ENCODE assay signal across 22 mouse cellular contexts in genomic region chr13:40880557-40880956, GRCm38 (mm10).
"Had no signal": no experiment of that assay in that cellular context is flagged by ENCODE, and none has a peak within 500 bp of the region (broad histone marks: within the 10 kb centered on the region; RNA-seq: fewer than 3 reads in every experiment).

No protein-coding gene starts in this region.

- H3K27ac ChIP-seq: hindbrain, embryonic 10.5 days; hindbrain, embryonic 12.5 days; hindbrain, embryonic 14.5 days; intestine, embryonic 15.5 days; layer of hippocampus, adult 2 months; left cerebral cortex, adult 2 months; limb, embryonic 10.5 days; limb, embryonic 12.5 days; liver, embryonic 13.5 days; liver, embryonic 15.5 days had no signal

- H3K36me3 ChIP-seq: heart, embryonic 12.5 days; hindbrain, embryonic 10.5 days; hindbrain, embryonic 12.5 days; intestine, embryonic 15.5 days; limb, embryonic 10.5 days; limb, embryonic 12.5 days; liver, embryonic 13.5 days; liver, embryonic 15.5 days had no signal

- H3K9me3 ChIP-seq: heart, embryonic 12.5 days; hindbrain, embryonic 10.5 days; hindbrain, embryonic 12.5 days; intestine, embryonic 15.5 days; limb, embryonic 10.5 days; limb, embryonic 12.5 days; liver, embryonic 13.5 days; liver, embryonic 15.5 days had no signal

- H3K27me3 ChIP-seq: heart, embryonic 12.5 days; hindbrain, embryonic 12.5 days; intestine, embryonic 15.5 days; limb, embryonic 12.5 days; liver, embryonic 13.5 days; liver, embryonic 15.5 days had no signal

- H3K4me3 ChIP-seq: heart, embryonic 12.5 days; hindbrain, embryonic 10.5 days; hindbrain, embryonic 12.5 days; intestine, embryonic 15.5 days; layer of hippocampus, adult 2 months; left cerebral cortex, adult 2 months; limb, embryonic 10.5 days; limb, embryonic 12.5 days; liver, embryonic 13.5 days; liver, embryonic 15.5 days had no signal

- H3K9ac ChIP-seq: heart, embryonic 12.5 days; hindbrain, embryonic 12.5 days; hindbrain, embryonic 14.5 days; intestine, embryonic 15.5 days; limb, embryonic 12.5 days; liver, embryonic 13.5 days; liver, embryonic 15.5 days had no signal

- DNase-seq: gastrocnemius, postnatal 14 days; gastrocnemius, postnatal 36 days; heart, adult 11 months; heart, postnatal 10 days; heart, postnatal 4 days; kidney, adult 18-20 months; kidney, adult 8-10 months; kidney, postnatal 10 days; kidney, postnatal 25 days; kidney, postnatal 4 days; liver; liver, embryonic 13.5 days had no signal

- H3K4me1 ChIP-seq: heart, embryonic 12.5 days; hindbrain, embryonic 10.5 days; hindbrain, embryonic 12.5 days; intestine, embryonic 15.5 days; liver, embryonic 13.5 days; liver, embryonic 15.5 days had no signal
